Mouse (Mus musculus) thymus, adult 2 months (tissue): ENCODE data around the gene Med15. TPM values are rescaled to one million over a fixed set of nuclear protein-coding genes. Genes with fewer than 3 reads are reported as not detected.

Experiments
- DNase-seq: peaks from one replicate; pipeline ENCODE4 v3.0.0; 2021
- H3K27ac ChIP-seq: fragments of 200-500 bp; 2 replicates; pipeline ENCODE4 v1.5.1; 2012; ENCODE audit warnings: low read length, control low read depth; ENCODE audit not compliant: control insufficient read depth, insufficient read depth
- H3K27me3 ChIP-seq: fragments of 200-500 bp; 2 replicates; pipeline ENCODE4 v1.6.1; 2012; ENCODE audit warnings: mild to moderate bottlenecking, low read length, moderate library complexity, mixed read lengths; ENCODE audit not compliant: control insufficient read depth, insufficient read depth
- H3K36me3 ChIP-seq: fragments of 200-500 bp; 2 replicates; pipeline ENCODE4 v1.6.1; 2012; ENCODE audit warnings: mild to moderate bottlenecking, low read length, moderate library complexity; ENCODE audit not compliant: control insufficient read depth, insufficient read depth
- H3K4me1 ChIP-seq: fragments of 200-500 bp; replicated peaks from 2 replicates; pipeline ENCODE4 v1.6.1; 2012; ENCODE audit warnings: low read length; ENCODE audit not compliant: control insufficient read depth, insufficient read depth
- H3K4me3 ChIP-seq: fragments of 200-500 bp; 2 replicates; pipeline ENCODE4 v1.5.1; 2012; ENCODE audit warnings: mild to moderate bottlenecking, low read length, control low read depth, moderate library complexity; ENCODE audit not compliant: control insufficient read depth, insufficient read depth
- CTCF ChIP-seq: fragments of 200-500 bp; IDR thresholded peaks from 2 replicates; pipeline ENCODE4 v1.5.1; 2012; ENCODE audit warnings: mild to moderate bottlenecking, control low read depth, low read length, moderate library complexity, borderline replicate concordance; ENCODE audit not compliant: control insufficient read depth, poor library complexity, insufficient read depth; ENCODE audit errors: extremely low read depth
- POLR2A ChIP-seq: fragments of 200-500 bp; IDR thresholded peaks from 2 replicates; pipeline ENCODE4 v1.6.1; 2012; ENCODE audit warnings: mild to moderate bottlenecking, low read length, control low read depth, moderate library complexity; ENCODE audit not compliant: control insufficient read depth, poor library complexity, insufficient read depth; ENCODE audit errors: extremely low read depth
- WGBS: fragments of 180-500 bp; shearing (Covaris S2); methylation state at CpG from one replicate; pipeline ENCODE4 v1.1.7; 2018; 5-methylcytosine and 5-hydroxymethylcytosine counted together
- polyA plus RNA-seq: library from polyadenylated mRNA; depleted of rRNA; stranded (reverse); fragments of >200 nt; gene quantifications from 2 replicates; pipeline ENCODE4 v1.2.3, GENCODE M21; 2012

The Med15 gene
- polyA plus RNA-seq, 1 experiment: 286 TPM

DNA sequence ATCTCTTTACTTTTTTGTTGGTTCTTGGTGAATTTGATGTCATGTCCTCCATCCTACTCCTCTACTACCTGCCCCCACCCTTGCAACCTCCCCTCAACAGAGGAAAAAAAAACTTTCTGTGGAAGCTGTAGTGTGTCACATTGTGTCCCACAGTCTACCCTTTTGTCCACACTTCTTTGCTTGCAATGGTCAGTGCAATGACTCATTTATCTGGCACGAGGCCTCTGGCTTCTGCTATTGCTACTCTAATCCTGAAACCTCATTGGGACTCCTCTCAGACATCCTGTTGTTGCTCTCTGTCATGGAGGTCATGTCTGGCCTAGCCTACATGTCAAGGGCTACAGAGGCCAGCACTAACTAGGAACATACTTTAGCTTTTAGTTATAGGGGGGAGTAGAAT, 21.0 kb upstream of the Med15 start:
- no peak for TF ChIP-seq CTCF
- no peak for TF ChIP-seq POLR2A

GRCm38 (mm10) chr16:17753001-17753400, 20.3 kb upstream of the Med15 start:
- TF ChIP-seq CTCF (no peak), POLR2A (no peak)
- Histone ChIP-seq H3K36me3 (no peaks in the 10 kb centered on the region), H3K4me1 (no peaks in the 10 kb centered on the region), H3K27me3 (no peaks in the 10 kb centered on the region), H3K4me3 (no peak overlapping the region), H3K27ac (no peak overlapping the region)
- no peak for DNase-seq
- WGBS: 64% methylated on average over 3 of the region's 3 CpGs

More for the DNA sequence above, 21.0 kb upstream of the Med15 start:
- Histone ChIP-seq H3K36me3 (no peaks in the 10 kb centered on the region), H3K4me1 (peaks cover under 1% of the 10 kb centered on the region; the same call in 1 of the 2 replicates), H3K27me3 (no peaks in the 10 kb centered on the region), H3K4me3 (no peak overlapping the region), H3K27ac (no peak overlapping the region)
- WGBS: 51% methylated on average over 1 of the region's 1 CpGs
- no peak for DNase-seq

- WGBS: 94% methylated on average over 2 of the region's 2 CpGs
- Histone ChIP-seq H3K27ac (no peak overlapping the region), H3K27me3 (no peaks in the 10 kb centered on the region), H3K36me3 (no peaks in the 10 kb centered on the region), H3K4me3 (no peak overlapping the region), H3K4me1 (no peaks in the 10 kb centered on the region)
- no peak for TF ChIP-seq POLR2A
- no peak for TF ChIP-seq CTCF
- no peak for DNase-seq
Measured at GRCm38 (mm10) chr16:17745067-17745466, 12.4 kb upstream of the Med15 start.

- Histone ChIP-seq H3K27me3 (no peaks in the 10 kb centered on the region), H3K36me3 (no peaks in the 10 kb centered on the region), H3K4me3 (no peak overlapping the region), H3K27ac (no peak overlapping the region), H3K4me1 (no peaks in the 10 kb centered on the region)
- WGBS: 31% methylated on average over 1 of the region's 1 CpGs
- no peak for TF ChIP-seq POLR2A
- peak; percentile 85 for TF ChIP-seq CTCF
- DNase-seq: peak; percentile 45
Measured at GRCm38 (mm10) chr16:17744536-17744935, 11.8 kb upstream of the Med15 start.

GRCm38 (mm10) chr16:17743279-17743678, 10.6 kb upstream of the Med15 start:
- Histone ChIP-seq H3K4me1 (no peaks in the 10 kb centered on the region), H3K36me3 (no peaks in the 10 kb centered on the region), H3K27me3 (no peaks in the 10 kb centered on the region), H3K27ac (no peak overlapping the region), H3K4me3 (no peak overlapping the region)
- DNase-seq: no peak
- WGBS: 72% methylated on average over 4 of the region's 4 CpGs
- no peak for TF ChIP-seq CTCF
- no peak for TF ChIP-seq POLR2A

- WGBS: 91% methylated on average over 1 of the region's 1 CpGs
- TF ChIP-seq POLR2A: no peak
- TF ChIP-seq CTCF: no peak
- H3K27ac ChIP-seq: no peak overlapping the region
- H3K4me1 ChIP-seq: no peaks in the 10 kb centered on the region
- H3K27me3 ChIP-seq: no peaks in the 10 kb centered on the region
- H3K36me3 ChIP-seq: no peaks in the 10 kb centered on the region
- no peak overlapping the region for H3K4me3 ChIP-seq
- no peak for DNase-seq
Measured at GRCm38 (mm10) chr16:17742810-17743209, 10.1 kb upstream of the Med15 start.

- Histone ChIP-seq H3K4me1 (no peaks in the 10 kb centered on the region), H3K36me3 (no peaks in the 10 kb centered on the region), H3K4me3 (no peak overlapping the region), H3K27ac (no peak overlapping the region), H3K27me3 (0 out of 2 replicates have a peak, but pooled peaks cover 2% of the 10 kb centered on the region)
- TF ChIP-seq CTCF (no peak), POLR2A (no peak)
- 90% methylated on average over 4 of the region's 4 CpGs for WGBS
- DNase-seq: no peak
Measured at GRCm38 (mm10) chr16:17740080-17740479, 7.4 kb upstream of the Med15 start.
